Mouse (Mus musculus): ENCODE results near the gene Zdhhc18.
A peak's percentile ranks its signal among the peaks of the same experiment; 100 is the strongest.

GRCm38 (mm10) chr4:133609719-133610118 lies 40.2 kb downstream of the Zdhhc18 start:
- TF ChIP-seq CTCF (IDR thresholded peaks at IDR 0.05; ENCODE audit: borderline replicate concordance, insufficient read depth, low read length), result peak; percentile 93
- no peak for TF ChIP-seq POLR2A (IDR thresholded peaks at IDR 0.05; ENCODE audit: low read depth, low read length)
